Mouse (Mus musculus) gastrocnemius, postnatal 36 days (tissue): ENCODE data around the gene Jade3. TPM values are rescaled to one million over a fixed set of nuclear protein-coding genes. Genes with fewer than 3 reads are reported as not detected.

ENCODE experiments used
- DNase-seq, 2 experiments: peaks; one replicate each; pipeline ENCODE4 v3.0.0; 2022
- intact Hi-C: fragments of 180-260 bp; cut with DNase I; formaldehyde crosslinking; loops from one replicate; pipeline ENCODE4 v1.15.1; 2025
- total RNA-seq, 2 experiments: library from RNA; stranded (reverse); gene quantifications; 2 replicates each; pipeline ENCODE4 v1.2.3; 2021

The Jade3 gene
- total RNA-seq, 2 experiments from 2014 or later = 0.54 to 0.59 TPM

DNA sequence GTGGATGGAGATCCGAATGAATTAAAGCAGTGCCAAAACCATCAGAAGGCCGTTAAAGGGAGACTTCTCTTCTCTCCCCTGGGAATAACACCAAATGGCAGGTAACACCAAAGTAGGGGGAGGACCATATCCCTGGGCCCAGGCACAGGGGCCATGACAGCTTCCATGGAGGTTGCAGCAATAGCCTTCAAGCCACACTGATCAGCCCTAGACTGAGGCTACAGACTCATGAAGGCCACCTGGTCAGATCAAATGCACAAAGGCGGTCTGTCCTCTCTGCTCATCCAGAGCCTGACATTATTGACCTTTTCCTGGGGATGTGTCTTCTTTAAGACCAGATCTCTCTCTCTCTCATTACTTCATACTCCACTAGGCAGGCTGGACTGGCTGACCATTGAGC is 118.4 kb downstream of the Jade3 start:
- intact Hi-C loops = no loop called here
- no peak for DNase-seq

DNA sequence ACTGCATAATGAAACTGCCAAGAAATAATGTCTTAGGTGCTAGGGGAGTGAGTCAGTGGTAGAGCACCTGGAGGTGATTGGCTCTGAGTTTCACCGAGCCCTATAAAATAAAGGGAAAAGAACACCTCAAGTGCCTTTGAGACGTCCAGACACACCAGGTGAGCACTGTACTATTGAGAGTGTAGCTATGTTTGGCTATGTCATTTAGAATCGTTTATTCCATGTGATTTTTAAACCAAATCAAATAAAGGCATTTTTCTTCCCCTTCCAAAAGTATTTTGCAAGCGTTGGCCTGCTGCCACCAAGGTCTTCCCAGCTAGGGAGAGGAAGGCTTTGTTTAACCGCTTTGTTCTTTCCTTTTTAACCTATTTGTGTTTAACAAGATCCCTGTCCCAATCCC is 122.1 kb downstream of the Jade3 start:
- no peak for DNase-seq
- intact Hi-C loops = no loop called here

DNA sequence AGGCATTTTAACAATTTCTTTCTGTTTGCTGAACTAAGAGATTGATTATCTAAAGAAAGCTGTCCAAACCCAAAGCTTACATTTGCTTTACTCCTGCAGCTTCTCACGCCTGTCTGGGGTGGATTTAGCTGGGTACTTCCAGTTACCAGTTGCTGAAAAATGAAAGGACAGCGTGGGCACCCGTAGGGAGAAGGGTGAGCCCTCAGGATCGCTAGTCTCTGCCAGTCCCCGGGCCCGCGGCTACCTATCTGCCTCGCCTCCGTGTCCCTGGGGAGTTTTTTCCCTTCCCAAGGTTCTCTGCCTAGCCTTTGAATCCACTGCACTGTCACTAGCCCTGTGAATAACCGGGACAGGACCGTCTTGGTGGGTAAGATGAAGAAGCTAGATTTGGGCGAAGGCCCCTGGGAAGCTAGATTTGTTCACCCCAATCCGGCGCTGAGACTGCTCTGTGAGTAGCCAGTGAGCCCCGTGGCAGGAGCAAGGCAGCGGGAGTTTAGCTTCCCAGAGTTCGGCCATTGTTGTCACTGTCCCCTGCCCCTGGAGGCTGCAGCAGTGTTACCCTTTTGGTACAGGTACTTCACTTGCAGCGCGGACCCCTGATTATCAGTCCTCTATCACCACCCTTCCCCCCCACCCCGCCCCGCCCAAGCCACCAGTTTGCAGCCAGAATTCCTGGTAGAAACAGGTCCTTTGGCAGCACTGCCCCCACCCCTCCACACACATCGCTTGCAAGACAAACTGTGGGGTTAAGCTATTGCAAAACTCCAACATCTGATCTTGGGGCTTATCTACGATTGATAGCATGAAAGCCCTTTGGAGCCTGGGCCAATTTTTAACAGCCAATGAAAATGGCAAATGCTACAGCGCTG is 122.8 kb downstream of the Jade3 start:
- intact Hi-C loops = no loop called here

DNA sequence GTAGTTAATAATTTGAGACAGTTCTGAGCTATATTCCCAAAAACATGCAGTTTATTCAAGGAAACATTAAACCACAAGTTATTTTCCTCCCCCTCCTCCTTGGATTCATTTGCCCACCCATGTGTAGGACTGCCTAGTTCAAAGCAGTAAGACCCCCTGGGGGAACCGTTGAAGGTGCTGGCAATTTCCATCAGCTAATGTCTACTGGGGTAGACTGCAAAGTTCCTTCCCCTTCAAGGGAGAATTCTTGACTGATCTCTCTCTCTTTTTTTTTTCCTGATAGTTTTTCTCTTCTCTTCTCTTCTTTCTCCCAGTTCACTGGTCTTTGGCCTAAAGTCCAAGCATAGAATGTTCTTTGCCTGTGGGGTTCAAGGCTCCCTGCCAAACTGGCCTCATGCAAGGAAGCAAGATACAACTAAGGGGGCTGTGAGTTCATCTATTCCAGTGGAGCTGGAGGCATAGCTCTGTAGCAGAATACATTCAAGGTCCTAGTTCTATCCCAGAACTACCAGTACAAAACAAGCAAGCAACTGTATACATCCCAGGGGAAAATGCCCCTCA is 123.5 kb downstream of the Jade3 start:
- no peak for DNase-seq
- intact Hi-C loops = no loop called here

More for the DNA sequence above, 122.8 kb downstream of the Jade3 start:
- peak in 1 of 2 experiments; percentile 4 for DNase-seq

DNA sequence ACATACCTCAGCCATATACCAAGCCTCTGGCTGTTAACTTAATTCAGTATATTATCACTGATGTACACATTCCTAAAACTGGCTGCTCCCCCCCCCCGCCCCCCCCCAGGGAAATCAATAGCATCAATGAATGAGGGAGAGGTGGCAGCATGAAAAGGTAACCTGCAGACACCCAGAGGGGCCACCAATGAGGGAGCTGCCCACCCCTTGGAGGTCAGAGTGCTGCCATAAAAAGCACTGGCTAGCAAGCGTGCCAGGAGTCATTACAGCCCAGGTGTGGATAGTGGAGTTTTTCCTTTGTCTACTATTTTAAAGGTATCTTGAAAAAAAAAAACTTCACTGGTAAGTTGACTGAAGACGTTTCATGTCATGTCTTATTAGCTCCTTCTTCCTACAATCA is 124.0 kb downstream of the Jade3 start, which contains the start of gene Rgn:
Rgn (plus strand) TSS at position 256 of the 400 bp plus-strand sequence.
- no peak for DNase-seq
- intact Hi-C loops = no loop called here

DNA sequence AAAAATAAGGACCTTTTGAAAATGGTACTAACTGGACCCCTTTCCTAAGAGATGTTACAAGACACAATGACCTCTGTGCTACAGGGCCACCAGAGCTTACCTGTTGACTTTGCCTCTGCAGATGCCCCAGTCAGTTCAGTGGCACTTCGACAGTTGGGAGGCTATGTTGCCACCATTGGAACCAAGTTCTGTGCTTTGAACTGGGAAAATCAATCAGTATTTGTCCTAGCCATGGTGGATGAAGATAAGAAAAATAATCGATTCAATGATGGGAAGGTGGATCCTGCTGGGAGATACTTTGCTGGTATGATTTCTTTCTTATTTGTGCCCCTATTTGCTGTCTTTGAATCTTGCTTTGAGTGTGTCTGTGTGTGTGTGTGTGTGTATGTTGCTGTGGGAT is 126.7 kb downstream of the Jade3 start:
- no peak for DNase-seq
- intact Hi-C loops = no loop called here

DNA sequence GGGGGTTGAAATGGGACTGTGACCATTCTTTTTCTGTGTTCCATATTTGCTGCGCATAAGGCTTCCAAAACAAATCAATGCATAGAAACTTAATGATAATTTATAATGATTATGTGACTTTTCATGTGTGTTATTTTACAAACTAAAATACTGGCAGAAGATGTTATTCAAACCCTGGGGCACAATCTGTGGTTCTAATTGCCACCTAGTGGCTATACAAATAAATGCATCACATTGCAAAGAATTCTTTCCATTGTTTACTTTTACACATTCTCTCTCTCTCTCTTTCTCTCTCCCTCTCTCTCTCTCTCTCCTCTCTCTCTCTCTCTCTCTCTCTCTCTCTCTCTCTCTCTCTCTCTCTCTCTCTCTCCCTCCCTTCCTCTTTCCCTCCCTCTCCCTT is 136.4 kb downstream of the Jade3 start:
- intact Hi-C loops = no loop called here
- no peak for DNase-seq

DNA sequence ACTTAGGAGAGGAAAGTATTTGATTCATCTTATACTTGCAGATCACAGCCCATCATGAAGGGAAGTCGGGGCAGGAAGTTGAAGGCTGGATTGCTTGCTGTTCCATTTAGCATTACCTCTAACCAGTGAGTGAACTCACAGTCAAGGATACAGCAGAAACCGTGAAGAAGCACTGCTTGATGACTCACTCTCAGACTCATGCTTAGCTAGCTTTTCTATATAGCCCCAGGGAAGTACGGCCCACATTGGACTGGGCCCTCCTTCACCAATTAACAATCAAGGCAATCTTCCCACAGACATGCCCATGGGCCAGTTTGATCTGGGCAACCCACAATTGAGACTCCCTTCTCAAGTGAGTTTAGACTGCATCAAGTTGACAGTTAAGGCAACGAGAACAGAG is 138.5 kb downstream of the Jade3 start:
- intact Hi-C loops = no loop called here
- no peak for DNase-seq

Other genes with a start within 250 kb of the Jade3 start
- 10 to 100 TPM in 1 of 2 experiments, 1 to 10 TPM in 1; 5.5 to 10.5 TPM for gene Slc9a7, start 133.9 kb upstream of the Jade3 start, total RNA-seq
- 1 to 10 TPM; 5.8 to 5.9 TPM for gene Rp2, start 61.2 kb upstream of the Jade3 start, total RNA-seq
- not detected for gene Rgn, start 124.1 kb downstream of the Jade3 start, total RNA-seq
- gene Rbm10, start 191.8 kb downstream of the Jade3 start, total RNA-seq = 10 to 100 TPM; 11.0 to 12.4 TPM
- gene Ndufb11, start 191.9 kb downstream of the Jade3 start, total RNA-seq = 100 to 1,000 TPM; 396 to 423 TPM
- gene Uba1, start 232.6 kb downstream of the Jade3 start, total RNA-seq = 100 to 1,000 TPM; 130 to 151 TPM